Mouse (Mus musculus): ENCODE data around the gene Olfr784. TPM values are rescaled to one million over a fixed set of nuclear protein-coding genes. Genes with fewer than 3 reads are reported as not detected.

Olfr784 gene
- 0.06 TPM in 1 of 2 replicates, not detected in the other for polyA plus RNA-seq (2015; fragmentation: Nextera tagmentation; extraction: Ambion mirVana)

DNA sequence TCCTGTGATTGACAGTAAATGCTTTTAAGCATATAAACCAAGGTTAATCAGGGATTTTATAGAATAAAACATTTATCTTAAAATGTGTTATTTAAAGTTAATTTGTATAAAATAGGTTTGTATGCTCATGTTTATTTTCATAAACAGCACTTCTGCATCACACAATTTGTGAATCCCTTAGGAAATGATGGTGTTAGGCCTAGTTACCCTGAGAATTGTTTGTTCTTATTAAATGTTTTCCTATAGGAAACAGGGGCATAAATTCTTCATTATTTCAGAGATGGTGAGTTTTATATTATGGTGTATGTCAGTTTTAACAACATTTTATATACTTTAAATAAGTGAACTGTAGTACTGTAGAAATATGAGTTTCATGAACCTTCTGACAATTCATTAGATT is at the start of gene Olfr784:
TSS of gene Olfr784 (plus strand) at position 301 of the 400 bp plus-strand sequence.

DNA sequence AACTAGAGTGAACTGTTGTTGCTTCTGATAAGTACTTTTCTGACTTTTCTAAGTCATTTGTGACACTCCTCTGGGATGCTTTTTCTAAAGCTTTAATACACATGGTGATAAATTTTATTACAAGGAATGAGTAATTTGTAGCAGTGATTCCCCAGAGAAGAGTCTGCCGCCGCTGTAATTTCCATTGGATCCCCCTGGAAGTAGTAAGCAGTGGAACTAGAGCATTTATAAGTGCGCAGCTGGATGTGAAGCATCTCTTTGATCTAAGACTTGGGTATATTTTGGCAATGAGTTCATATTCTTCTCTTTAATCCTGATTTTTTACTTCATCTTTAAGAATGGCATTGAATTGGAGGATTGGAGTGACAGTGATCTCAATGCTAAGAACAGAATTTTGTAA is 35.3 kb upstream of the Olfr784 start, which contains the start of gene Olfr782:
TSS of gene Olfr782 (plus strand) at position 301 of the 400 bp plus-strand sequence.

DNA sequence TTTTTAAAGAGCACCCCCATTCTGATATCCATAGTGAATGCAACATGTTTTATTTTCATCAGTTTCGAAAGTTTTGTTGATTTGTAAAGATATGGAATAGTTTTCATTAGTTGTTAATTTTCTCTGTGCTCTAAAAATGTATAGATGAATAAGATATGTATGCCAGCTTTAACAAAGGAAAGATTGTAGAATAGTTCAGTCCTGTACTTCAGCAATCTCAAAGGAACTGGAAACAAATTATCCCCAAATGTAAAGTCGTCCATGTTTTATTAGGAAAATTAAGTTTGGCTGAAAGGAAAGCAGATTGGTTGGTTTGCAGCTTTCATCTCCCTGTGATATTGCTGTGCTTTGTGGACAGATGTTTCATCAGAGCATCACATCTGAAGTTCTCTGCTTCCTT is 21.2 kb downstream of the Olfr784 start, which contains the start of gene Olfr785:
TSS of gene Olfr785 (plus strand) at position 301 of the 400 bp plus-strand sequence.

DNA sequence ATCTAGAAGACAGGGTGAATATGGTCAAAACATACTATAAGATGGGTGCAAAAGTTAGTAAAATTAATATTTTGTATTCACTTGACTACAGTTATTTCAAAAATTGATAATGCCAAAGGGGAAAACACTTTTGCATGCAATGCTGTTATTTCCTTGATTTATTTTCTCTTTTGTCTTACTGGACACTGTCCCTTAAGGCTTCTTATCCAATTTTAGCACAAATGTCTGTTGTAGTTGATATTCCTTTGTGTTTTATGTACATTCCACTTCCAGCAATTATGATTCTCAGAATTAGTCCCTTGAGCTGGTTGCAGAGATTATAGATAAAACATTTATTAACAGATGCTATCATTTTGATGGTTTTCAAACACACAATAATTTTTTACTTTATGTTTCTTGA is 43.1 kb downstream of the Olfr784 start, which contains the start of gene Olfr786:
TSS of gene Olfr786 (plus strand) at position 301 of the 400 bp plus-strand sequence.

Other genes with a start within 250 kb of the Olfr784 start
- not detected in 2 replicates for gene Olfr770, start 245.1 kb upstream of the Olfr784 start, polyA plus RNA-seq (2015; fragmentation: Nextera tagmentation; extraction: Ambion mirVana)
- gene Olfr771, start 219.3 kb upstream of the Olfr784 start, polyA plus RNA-seq (2015; fragmentation: Nextera tagmentation; extraction: Ambion mirVana), result not detected in 2 replicates
- gene Olfr772, start 206.2 kb upstream of the Olfr784 start, polyA plus RNA-seq (2015; fragmentation: Nextera tagmentation; extraction: Ambion mirVana), result not detected in 2 replicates
- gene Olfr773, start 196.7 kb upstream of the Olfr784 start, polyA plus RNA-seq (2015; fragmentation: Nextera tagmentation; extraction: Ambion mirVana), result not detected in 2 replicates
- gene Olfr774, start 147.9 kb upstream of the Olfr784 start, polyA plus RNA-seq (2015; fragmentation: Nextera tagmentation; extraction: Ambion mirVana), result not detected in 2 replicates
- gene Olfr775, start 135.7 kb upstream of the Olfr784 start, polyA plus RNA-seq (2015; fragmentation: Nextera tagmentation; extraction: Ambion mirVana), result not detected in 2 replicates
- gene Olfr776, start 125.0 kb upstream of the Olfr784 start, polyA plus RNA-seq (2015; fragmentation: Nextera tagmentation; extraction: Ambion mirVana), result not detected in 2 replicates
- gene Olfr777, start 112.6 kb upstream of the Olfr784 start, polyA plus RNA-seq (2015; fragmentation: Nextera tagmentation; extraction: Ambion mirVana), result not detected in 2 replicates
- not detected in 2 replicates for gene Olfr780, start 66.0 kb upstream of the Olfr784 start, polyA plus RNA-seq (2015; fragmentation: Nextera tagmentation; extraction: Ambion mirVana)
- gene Olfr781, start 55.2 kb upstream of the Olfr784 start, polyA plus RNA-seq (2015; fragmentation: Nextera tagmentation; extraction: Ambion mirVana), result not detected in 2 replicates
- gene Olfr782, start 35.2 kb upstream of the Olfr784 start, polyA plus RNA-seq (2015; fragmentation: Nextera tagmentation; extraction: Ambion mirVana), result not detected in 2 replicates
- gene Olfr785, start 21.3 kb downstream of the Olfr784 start, polyA plus RNA-seq (2015; fragmentation: Nextera tagmentation; extraction: Ambion mirVana), result not detected in 2 replicates
- gene Olfr786, start 43.2 kb downstream of the Olfr784 start, polyA plus RNA-seq (2015; fragmentation: Nextera tagmentation; extraction: Ambion mirVana), result not detected in 2 replicates
- gene Olfr787, start 77.8 kb downstream of the Olfr784 start, polyA plus RNA-seq (2015; fragmentation: Nextera tagmentation; extraction: Ambion mirVana), result not detected in 2 replicates
- not detected in 2 replicates for gene Olfr788, start 86.9 kb downstream of the Olfr784 start, polyA plus RNA-seq (2015; fragmentation: Nextera tagmentation; extraction: Ambion mirVana)
- gene Olfr789, start 100.7 kb downstream of the Olfr784 start, polyA plus RNA-seq (2015; fragmentation: Nextera tagmentation; extraction: Ambion mirVana), result not detected in 2 replicates
- not detected in 2 replicates for gene Olfr790, start 114.4 kb downstream of the Olfr784 start, polyA plus RNA-seq (2015; fragmentation: Nextera tagmentation; extraction: Ambion mirVana)
- gene Olfr791, start 137.7 kb downstream of the Olfr784 start, polyA plus RNA-seq (2015; fragmentation: Nextera tagmentation; extraction: Ambion mirVana), result not detected in 2 replicates
- gene Olfr792, start 155.1 kb downstream of the Olfr784 start, polyA plus RNA-seq (2015; fragmentation: Nextera tagmentation; extraction: Ambion mirVana), result not detected in 2 replicates
- not detected in 2 replicates for gene Olfr794, start 183.6 kb downstream of the Olfr784 start, polyA plus RNA-seq (2015; fragmentation: Nextera tagmentation; extraction: Ambion mirVana)
- not detected in 2 replicates for gene Olfr796, start 228.5 kb downstream of the Olfr784 start, polyA plus RNA-seq (2015; fragmentation: Nextera tagmentation; extraction: Ambion mirVana)
- gene Olfr798, start 243.9 kb downstream of the Olfr784 start, polyA plus RNA-seq (2015; fragmentation: Nextera tagmentation; extraction: Ambion mirVana), result not detected in 2 replicates